Mouse (Mus musculus) liver, adult 2 months (tissue): ENCODE results near the gene C1rb.
"Not testable (repeated sequence)": the region's sequence is repeated elsewhere in the genome, so short reads cannot be mapped to it uniquely, and the experiment has no call there.

Source experiments
- CTCF ChIP-seq: fragments of 200-500 bp; IDR thresholded peaks from 2 replicates; pipeline ENCODE4 v1.5.1; 2011; ENCODE audit warnings: low read depth, low read length, control low read depth
- POLR2A ChIP-seq: fragments of 200-500 bp; IDR thresholded peaks from 2 replicates; pipeline ENCODE4 v1.6.1; 2011; ENCODE audit warnings: low read length, control low read depth; ENCODE audit not compliant: insufficient read depth; ENCODE audit errors: extremely low read depth

- TF ChIP-seq POLR2A, CTCF: not testable (repeated sequence)
Observed at GRCm38 (mm10) chr6:124580155-124580554, 10.1 kb downstream of the C1rb start.
